Mouse (Mus musculus): ENCODE data around the gene Gm12216.
A peak's percentile ranks its signal among the peaks of the same experiment; 100 is the strongest.

DNA sequence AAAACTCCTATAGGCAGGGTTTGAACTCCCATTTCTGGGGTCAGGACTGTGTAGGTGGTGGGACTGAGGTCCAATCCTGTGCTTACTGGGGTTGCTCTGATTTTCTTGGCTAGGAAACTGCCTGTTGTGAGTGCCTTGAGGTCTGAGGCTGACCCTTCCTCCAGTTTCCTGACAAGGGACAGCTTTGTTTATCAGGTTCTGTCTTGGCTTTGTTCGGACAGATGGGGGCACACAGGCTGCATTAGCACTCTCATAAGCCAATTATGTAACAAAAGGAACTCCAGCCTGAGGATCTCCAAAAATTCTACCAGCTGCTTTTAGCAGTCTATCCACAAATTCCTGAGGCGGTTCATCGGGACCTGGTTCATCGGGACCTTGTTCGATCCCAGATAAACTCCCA is 116.7 kb downstream of the Gm12216 start:
- peak; percentile 51 for TF ChIP-seq CTCF (IDR thresholded peaks at IDR 0.05; ENCODE audit: low read depth)
- no peak for TF ChIP-seq EP300 (optimal IDR thresholded peaks at IDR 0.05)
